Mouse (Mus musculus): ENCODE data around the gene Mical2. TPM values are rescaled to one million over a fixed set of nuclear protein-coding genes. Genes with fewer than 3 reads are reported as not detected.
A peak's percentile ranks its signal among the peaks of the same experiment; 100 is the strongest.

Mical2 gene
- polyA plus RNA-seq (2012; rRNA removed), result 6.6 and 7.3 TPM in 2 replicates

DNA sequence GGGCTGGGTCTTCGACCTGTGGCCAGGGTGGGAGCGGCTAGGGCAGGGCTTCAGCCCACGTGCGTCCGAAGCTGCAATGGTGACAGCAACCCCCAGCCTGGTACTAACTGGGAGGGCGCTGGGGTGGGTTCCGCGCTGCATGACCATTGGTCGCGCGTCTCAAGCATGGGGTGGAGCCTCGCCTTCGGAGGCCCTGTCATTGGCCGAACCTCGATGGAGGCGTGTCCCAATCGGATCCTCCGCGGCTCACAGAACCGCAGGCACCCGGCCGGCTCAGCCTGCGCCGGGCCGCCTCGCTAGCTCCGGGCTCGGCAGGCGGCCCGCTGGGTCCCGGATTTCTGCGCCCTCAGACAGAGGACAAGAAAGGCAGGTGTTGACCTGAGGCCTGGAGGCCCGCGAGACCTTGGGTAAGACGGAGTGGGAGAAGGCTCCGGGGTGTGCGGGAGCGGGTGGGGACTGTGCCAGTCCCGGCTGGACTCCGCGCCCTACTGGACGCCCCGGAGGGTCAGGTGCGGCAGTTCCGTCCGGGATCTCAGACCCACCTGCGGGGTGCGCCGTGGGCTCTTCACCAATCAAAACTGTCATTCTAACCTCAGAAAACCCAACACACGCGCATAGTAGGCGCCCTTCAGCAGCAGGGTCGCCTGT, at the start of gene Mical2:
Mical2 (plus strand) TSS at position 242 of the 648 bp plus-strand sequence.
- H3K36me3 ChIP-seq (ENCODE audit: control insufficient read depth, insufficient read depth, low read length), result no peaks in the 10 kb centered on the region
- H3K27me3 ChIP-seq (replicated peaks; ENCODE audit: control insufficient read depth, insufficient read depth, low read length), result no peaks in the 10 kb centered on the region
- H3K4me1 ChIP-seq (ENCODE audit: control insufficient read depth, insufficient read depth, low read length), result peaks cover 3% of the 10 kb centered on the region; the same call in 1 of the 2 replicates
- peak; percentile 95 for DNase-seq
- no peak within 1 kb of the TSS for H3K27ac ChIP-seq (ENCODE audit: insufficient read depth, low read depth, low read length)
- WGBS, result under 1% methylated on average over 53 of the region's 53 CpGs
- peak within 1 kb of the TSS; percentile 63 for H3K4me3 ChIP-seq (ENCODE audit: insufficient read depth, low read depth, low read length)
- TF ChIP-seq POLR2A (IDR thresholded peaks at IDR 0.05; ENCODE audit: low read depth, low read length) (no peak), CTCF (conservative IDR thresholded peaks at IDR 0.05; ENCODE audit: insufficient read depth, insufficient read length, low read depth, low read length) (no peak)

- no peak for DNase-seq
- no peaks in the 10 kb centered on the region for H3K27me3 ChIP-seq (replicated peaks; ENCODE audit: control insufficient read depth, insufficient read depth, low read length)
- no peaks in the 10 kb centered on the region for H3K36me3 ChIP-seq (ENCODE audit: control insufficient read depth, insufficient read depth, low read length)
- 85% methylated on average over 2 of the region's 2 CpGs for WGBS
- no peak for TF ChIP-seq POLR2A (IDR thresholded peaks at IDR 0.05; ENCODE audit: low read depth, low read length)
- no peak for TF ChIP-seq CTCF (conservative IDR thresholded peaks at IDR 0.05; ENCODE audit: insufficient read depth, insufficient read length, low read depth, low read length)
- H3K4me1 ChIP-seq (ENCODE audit: control insufficient read depth, insufficient read depth, low read length), result no peaks in the 10 kb centered on the region; the same call in 1 of the 2 replicates
- H3K4me3 ChIP-seq (ENCODE audit: insufficient read depth, low read depth, low read length), result no peak overlapping the region
- no peak overlapping the region for H3K27ac ChIP-seq (ENCODE audit: insufficient read depth, low read depth, low read length)
Observed at GRCm38 (mm10) chr7:112176627-112177026, 49.0 kb upstream of the Mical2 start.

DNA sequence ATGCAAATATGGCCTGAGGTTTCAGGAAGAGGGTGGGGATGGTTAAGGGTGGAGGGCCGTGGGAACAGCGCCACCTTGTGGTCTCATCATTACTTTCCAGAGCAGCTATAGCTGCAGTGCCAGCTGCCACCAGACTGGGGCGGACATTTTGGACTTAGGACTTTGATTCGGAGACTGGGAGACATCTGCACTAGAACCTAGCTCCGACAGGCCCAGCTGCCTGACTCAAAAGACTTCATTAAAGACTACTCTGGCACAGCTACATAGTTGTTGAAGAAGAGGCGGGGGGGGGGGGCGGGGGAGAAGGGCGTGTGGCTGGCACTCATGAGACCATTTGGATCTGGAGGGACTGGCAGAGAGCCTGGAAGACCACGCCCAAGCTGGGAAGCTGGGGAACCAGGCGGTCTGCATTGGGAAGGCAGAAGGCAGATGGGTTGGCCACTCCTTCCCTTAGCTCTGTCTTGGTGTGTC, 45.4 kb upstream of the Mical2 start:
- DNase-seq, result peak; percentile 86
- TF ChIP-seq CTCF (conservative IDR thresholded peaks at IDR 0.05; ENCODE audit: insufficient read depth, insufficient read length, low read depth, low read length), result peak; percentile 100; the same call in 1 of the 2 replicates
- TF ChIP-seq POLR2A (IDR thresholded peaks at IDR 0.05; ENCODE audit: low read depth, low read length), result no peak
- H3K27me3 ChIP-seq (replicated peaks; ENCODE audit: control insufficient read depth, insufficient read depth, low read length), result no peaks in the 10 kb centered on the region
- H3K27ac ChIP-seq (ENCODE audit: insufficient read depth, low read depth, low read length), result no peak overlapping the region
- no peaks in the 10 kb centered on the region for H3K36me3 ChIP-seq (ENCODE audit: control insufficient read depth, insufficient read depth, low read length)
- WGBS, result 10% methylated on average over 9 of the region's 10 CpGs
- H3K4me3 ChIP-seq (ENCODE audit: insufficient read depth, low read depth, low read length), result no peak overlapping the region
- peaks cover 4% of the 10 kb centered on the region; the same call in 1 of the 2 replicates for H3K4me1 ChIP-seq (ENCODE audit: control insufficient read depth, insufficient read depth, low read length)

DNA sequence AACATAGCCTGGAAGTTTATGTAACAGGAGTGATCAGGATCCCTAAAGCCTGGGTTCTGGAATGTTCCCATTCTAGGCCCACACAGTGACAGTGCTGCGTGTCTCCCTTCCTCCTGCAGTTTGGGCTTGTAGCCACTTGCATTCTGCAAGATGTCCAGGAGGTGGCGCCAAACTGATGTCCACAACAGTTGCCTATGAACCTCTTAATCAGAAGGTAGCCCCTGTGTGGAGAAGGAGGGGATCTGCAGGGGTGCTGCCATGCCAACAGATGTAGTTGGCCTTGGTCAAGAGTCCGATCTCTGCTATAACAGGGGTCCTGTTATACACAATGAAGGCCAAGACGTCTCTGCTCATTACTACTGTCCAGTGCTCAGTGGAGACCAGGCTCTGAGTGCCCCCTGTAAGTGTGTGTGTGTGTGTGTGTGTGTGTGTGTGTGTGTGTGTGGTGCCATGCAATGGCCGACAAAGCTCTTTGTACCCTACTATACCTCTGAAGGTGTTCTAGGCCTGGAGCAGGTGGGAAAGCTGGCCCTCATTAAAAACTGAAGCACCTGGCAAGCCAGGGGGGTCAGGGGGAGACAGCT, 42.3 kb upstream of the Mical2 start:
- Histone ChIP-seq H3K27ac (ENCODE audit: insufficient read depth, low read depth, low read length) (no peak overlapping the region), H3K4me3 (ENCODE audit: insufficient read depth, low read depth, low read length) (no peak overlapping the region), H3K27me3 (replicated peaks; ENCODE audit: control insufficient read depth, insufficient read depth, low read length) (no peaks in the 10 kb centered on the region), H3K36me3 (ENCODE audit: control insufficient read depth, insufficient read depth, low read length) (no peaks in the 10 kb centered on the region), H3K4me1 (ENCODE audit: control insufficient read depth, insufficient read depth, low read length) (peaks cover 4% of the 10 kb centered on the region; the same call in 1 of the 2 replicates)
- DNase-seq, result peak; percentile 91
- WGBS, result 30% methylated on average over 5 of the region's 5 CpGs
- no peak for TF ChIP-seq POLR2A (IDR thresholded peaks at IDR 0.05; ENCODE audit: low read depth, low read length)
- peak; percentile 99 for TF ChIP-seq CTCF (conservative IDR thresholded peaks at IDR 0.05; ENCODE audit: insufficient read depth, insufficient read length, low read depth, low read length)

DNA sequence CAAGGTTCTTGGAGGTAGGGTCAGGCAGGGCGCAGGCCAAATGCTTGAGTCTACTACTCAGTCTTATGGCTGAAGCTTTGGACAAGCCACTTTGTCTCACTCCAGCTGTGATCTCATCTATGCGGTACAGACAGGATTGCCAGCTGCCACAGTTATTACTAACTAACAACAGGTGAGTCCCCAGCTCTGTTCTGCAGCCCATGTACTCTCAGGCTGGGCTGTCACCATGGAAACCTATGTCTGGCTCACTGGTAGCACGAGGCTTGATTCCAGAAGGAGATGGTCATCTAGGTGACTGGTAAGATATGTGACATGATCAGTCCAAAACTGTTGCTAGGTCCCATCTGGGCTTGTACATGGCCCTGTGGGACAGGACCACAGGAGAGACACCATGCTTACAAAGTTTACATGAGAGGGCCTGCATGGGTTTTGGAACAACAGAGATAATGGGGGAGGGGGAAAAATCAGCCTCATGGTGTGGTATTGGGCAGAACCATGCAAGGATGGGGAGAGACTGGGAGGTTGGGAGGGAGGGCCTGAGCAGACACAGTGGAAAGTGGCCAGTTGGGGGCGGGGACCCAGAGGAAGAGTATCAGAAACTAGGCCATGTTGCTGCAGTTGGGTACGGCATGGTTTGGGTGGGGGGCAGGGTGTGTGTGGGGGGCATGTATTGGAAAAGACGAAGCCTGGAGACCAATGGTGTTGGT, 41.0 kb upstream of the Mical2 start:
- peaks cover 4% of the 10 kb centered on the region; the same call in 1 of the 2 replicates for H3K4me1 ChIP-seq (ENCODE audit: control insufficient read depth, insufficient read depth, low read length)
- TF ChIP-seq POLR2A (IDR thresholded peaks at IDR 0.05; ENCODE audit: low read depth, low read length) (no peak), CTCF (conservative IDR thresholded peaks at IDR 0.05; ENCODE audit: insufficient read depth, insufficient read length, low read depth, low read length) (no peak)
- peak; percentile 20 for DNase-seq
- no peak overlapping the region for H3K27ac ChIP-seq (ENCODE audit: insufficient read depth, low read depth, low read length)
- H3K27me3 ChIP-seq (replicated peaks; ENCODE audit: control insufficient read depth, insufficient read depth, low read length), result no peaks in the 10 kb centered on the region
- H3K4me3 ChIP-seq (ENCODE audit: insufficient read depth, low read depth, low read length), result no peak overlapping the region
- WGBS, result 88% methylated on average over 6 of the region's 6 CpGs
- H3K36me3 ChIP-seq (ENCODE audit: control insufficient read depth, insufficient read depth, low read length), result no peaks in the 10 kb centered on the region

DNA sequence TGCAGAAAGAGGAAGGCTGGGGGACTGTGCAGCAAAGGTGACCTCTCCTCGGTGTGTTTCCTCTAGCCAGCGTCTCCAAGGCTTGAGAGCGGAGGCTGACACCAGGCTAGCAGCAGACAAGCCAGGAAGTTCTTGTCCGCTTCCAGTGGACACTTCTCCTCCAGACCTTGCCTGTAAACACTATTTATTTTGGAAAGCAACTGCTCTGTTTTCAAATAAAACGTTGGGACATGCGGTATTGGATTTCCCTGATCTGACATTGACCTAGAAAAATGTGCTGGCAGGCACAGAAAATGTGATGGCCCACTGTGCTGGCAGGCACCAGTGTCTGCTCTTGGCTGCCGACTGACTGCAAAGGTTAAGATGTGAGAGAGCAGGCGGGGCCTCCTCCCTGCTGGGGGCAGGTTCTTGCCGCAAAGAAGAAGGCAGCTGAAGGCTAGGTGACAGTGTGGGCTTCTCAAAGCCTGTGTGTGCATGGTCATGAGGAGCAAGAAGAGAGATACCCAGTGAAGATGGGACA, 40.4 kb upstream of the Mical2 start:
- no peaks in the 10 kb centered on the region for H3K36me3 ChIP-seq (ENCODE audit: control insufficient read depth, insufficient read depth, low read length)
- peaks cover 4% of the 10 kb centered on the region; the same call in 1 of the 2 replicates for H3K4me1 ChIP-seq (ENCODE audit: control insufficient read depth, insufficient read depth, low read length)
- peak; percentile 85 for DNase-seq
- H3K27me3 ChIP-seq (replicated peaks; ENCODE audit: control insufficient read depth, insufficient read depth, low read length), result no peaks in the 10 kb centered on the region
- WGBS, result 35% methylated on average over 9 of the region's 9 CpGs
- H3K4me3 ChIP-seq (ENCODE audit: insufficient read depth, low read depth, low read length), result no peak overlapping the region
- TF ChIP-seq CTCF (conservative IDR thresholded peaks at IDR 0.05; ENCODE audit: insufficient read depth, insufficient read length, low read depth, low read length) (no peak), POLR2A (IDR thresholded peaks at IDR 0.05; ENCODE audit: low read depth, low read length) (no peak)
- H3K27ac ChIP-seq (ENCODE audit: insufficient read depth, low read depth, low read length), result no peak overlapping the region
